9 mouse cellular contexts compared by ENCODE assay signal in genomic region chr15:59905832-59906797, GRCm38 (mm10).
DNase-seq lines count a peak whose midpoint lies in the region; ATAC-seq and TF ChIP-seq lines count a peak whose summit lies in the region.
"Had no signal": no experiment of that assay in that cellular context is flagged by ENCODE, and none has a peak within 500 bp of the region (broad histone marks: within the 10 kb centered on the region; RNA-seq: fewer than 3 reads in every experiment).

No protein-coding gene starts in this region.

- no peaks in the 10 kb centered on the region for H3K4me1 ChIP-seq in forebrain, embryonic 14.5 days (ENCODE audit: control insufficient read depth, insufficient read depth, low read length)
- H3K4me1 ChIP-seq in forebrain, embryonic 11.5 days (replicated peaks; ENCODE audit: control insufficient read depth, insufficient read depth, low read length): no peaks in the 10 kb centered on the region; the same call in 1 of the 2 replicates
- no peaks in the 10 kb centered on the region for H3K4me1 ChIP-seq in lung, embryonic 14.5 days (ENCODE audit: insufficient read depth)
- no peaks in the 10 kb centered on the region for H3K4me1 ChIP-seq in midbrain, postnatal 0 days (ENCODE audit: insufficient read depth, low read length)

- TF ChIP-seq CTCF in lung, embryonic 14.5 days (IDR thresholded peaks at IDR 0.05; ENCODE audit: low read depth): peak; percentile 75
- peak; percentile 52; the same call in 1 of the 2 replicates for TF ChIP-seq CTCF in brain, embryonic 14.5 days (IDR thresholded peaks at IDR 0.05; ENCODE audit: borderline replicate concordance, extremely low read depth, insufficient read depth, insufficient read length)
- peak; percentile 82 for TF ChIP-seq CTCF in midbrain, postnatal 0 days (IDR thresholded peaks at IDR 0.05)

- H3K9ac ChIP-seq in forebrain, embryonic 14.5 days (ENCODE audit: low read length): no peak overlapping the region
- no peak overlapping the region for H3K9ac ChIP-seq in forebrain, embryonic 11.5 days (ENCODE audit: low read length)
- H3K9ac ChIP-seq in lung, embryonic 14.5 days: no peak overlapping the region
- H3K9ac ChIP-seq in midbrain, postnatal 0 days (replicated peaks; ENCODE audit: low read length, poor library complexity, severe bottlenecking): no peak overlapping the region

- H3K4me2 ChIP-seq in forebrain, embryonic 14.5 days (ENCODE audit: low read length): no peak overlapping the region
- no peak overlapping the region for H3K4me2 ChIP-seq in forebrain, embryonic 11.5 days (ENCODE audit: low read depth, low read length, severe bottlenecking)
- no peak overlapping the region for H3K4me2 ChIP-seq in lung, embryonic 14.5 days
- no peak overlapping the region for H3K4me2 ChIP-seq in midbrain, postnatal 0 days (ENCODE audit: low read depth, low read length, poor library complexity, severe bottlenecking)

- H3K27me3 ChIP-seq in forebrain, embryonic 14.5 days (replicated peaks; ENCODE audit: control insufficient read depth, insufficient read depth, low read length): no peaks in the 10 kb centered on the region
- H3K27me3 ChIP-seq in forebrain, embryonic 11.5 days (ENCODE audit: control insufficient read depth, insufficient read depth, low read length): no peaks in the 10 kb centered on the region
- H3K27me3 ChIP-seq in lung, embryonic 14.5 days (ENCODE audit: insufficient read depth, low read length): no peaks in the 10 kb centered on the region
- H3K27me3 ChIP-seq in midbrain, postnatal 0 days (ENCODE audit: insufficient read depth, low read length): no peaks in the 10 kb centered on the region

- no peaks in the 10 kb centered on the region for H3K36me3 ChIP-seq in forebrain, embryonic 14.5 days (ENCODE audit: control insufficient read depth, insufficient read depth, low read length)
- H3K36me3 ChIP-seq in forebrain, embryonic 11.5 days (ENCODE audit: control insufficient read depth, insufficient read depth, low read length): no peaks in the 10 kb centered on the region
- H3K36me3 ChIP-seq in lung, embryonic 14.5 days (ENCODE audit: insufficient read depth): no peaks in the 10 kb centered on the region
- H3K36me3 ChIP-seq in midbrain, postnatal 0 days (ENCODE audit: insufficient read depth, low read length): no peaks in the 10 kb centered on the region

- TF ChIP-seq POLR2A in brain, embryonic 14.5 days (IDR thresholded peaks at IDR 0.05; ENCODE audit: borderline replicate concordance, extremely low read depth, insufficient read depth, insufficient read length, poor library complexity, severe bottlenecking): no peak

- ATAC-seq in forebrain, embryonic 14.5 days: peak; percentile 61
- ATAC-seq in forebrain, embryonic 11.5 days (replicated peaks; ENCODE audit: low FRiP score): no peak
- no peak; the same call in 1 of the 2 replicates for ATAC-seq in lung, embryonic 14.5 days (ENCODE audit: insufficient read depth)
- peak; percentile 44; the same call in 1 of the 2 replicates for ATAC-seq in midbrain, postnatal 0 days (ENCODE audit: low FRiP score)
- ATAC-seq: activated CD4-positive, CD25-positive, alpha-beta regulatory T cell, adult 4 months had no signal

- 76% methylated on average over 9 of the region's 9 CpGs for WGBS in forebrain, embryonic 14.5 days
- 83% methylated on average over 9 of the region's 9 CpGs for WGBS in forebrain, embryonic 11.5 days
- 78% methylated on average over 9 of the region's 9 CpGs for WGBS in lung, embryonic 14.5 days
- WGBS in midbrain, postnatal 0 days: 78% methylated on average over 9 of the region's 9 CpGs

- DNase-seq in forebrain, embryonic 14.5 days (ENCODE audit: low spot score): peak; percentile 62
- DNase-seq in forebrain, embryonic 11.5 days (ENCODE audit: low spot score): no peak
- DNase-seq in lung, embryonic 14.5 days: peak; percentile 79
- no peak for DNase-seq in lung, postnatal 14 days
- peak; percentile 57 for DNase-seq in brain, embryonic 14.5 days (ENCODE audit: low read depth)
- DNase-seq in midbrain, postnatal 0 days (ENCODE audit: low spot score): peak; percentile 70
- no peak for DNase-seq in testis, postnatal 14 days (ENCODE audit: low spot score)
- DNase-seq in frontal cortex, postnatal 36 days (ENCODE audit: low spot score in 2 of 2): no peak

- no peak overlapping the region for H3K27ac ChIP-seq in forebrain, embryonic 14.5 days (ENCODE audit: low read depth, low read length)
- no peak overlapping the region for H3K27ac ChIP-seq in forebrain, embryonic 11.5 days (ENCODE audit: low read depth, low read length)
- H3K27ac ChIP-seq in lung, embryonic 14.5 days (ENCODE audit: low read depth): no peak overlapping the region
- no peak overlapping the region for H3K27ac ChIP-seq in midbrain, postnatal 0 days (ENCODE audit: low read depth, low read length)

- H3K4me3 ChIP-seq in forebrain, embryonic 14.5 days (ENCODE audit: low read depth, low read length): no peak overlapping the region
- H3K4me3 ChIP-seq in forebrain, embryonic 11.5 days (ENCODE audit: low read depth, low read length): no peak overlapping the region
- no peak overlapping the region for H3K4me3 ChIP-seq in lung, embryonic 14.5 days (ENCODE audit: low read depth, low read length)
- no peak overlapping the region for H3K4me3 ChIP-seq in midbrain, postnatal 0 days (ENCODE audit: low read depth, low read length)

- H3K9me3 ChIP-seq in forebrain, embryonic 14.5 days (replicated peaks; ENCODE audit: control insufficient read depth, low read length): no peaks in the 10 kb centered on the region
- H3K9me3 ChIP-seq in forebrain, embryonic 11.5 days (ENCODE audit: control insufficient read depth, low read length): no peaks in the 10 kb centered on the region
- H3K9me3 ChIP-seq in lung, embryonic 14.5 days (ENCODE audit: low read depth, low read length): no peaks in the 10 kb centered on the region
- H3K9me3 ChIP-seq in midbrain, postnatal 0 days (ENCODE audit: low read length): no peaks in the 10 kb centered on the region

Comparison
In these comparisons a context has a peak if more than half of its experiments do, and no peak if none do; other contexts are left out.
1. ATAC-seq: peak in forebrain, embryonic 14.5 days (single experiment) and midbrain, postnatal 0 days (single experiment); none in forebrain, embryonic 11.5 days (single experiment) and lung, embryonic 14.5 days (single experiment).
2. DNase-seq: peak in forebrain, embryonic 14.5 days (single experiment), lung, embryonic 14.5 days (single experiment), brain, embryonic 14.5 days (single experiment) and midbrain, postnatal 0 days (single experiment); none in forebrain, embryonic 11.5 days (single experiment), lung, postnatal 14 days (single experiment), testis, postnatal 14 days (single experiment) and frontal cortex, postnatal 36 days (0 of 2).
3. Peak in every context shown above with its lines, with median percentiles within 50 percentile points of each other: CTCF ChIP-seq.